Mouse (Mus musculus): ENCODE measurements at regions not wholly inside any gene's neighbourhood (a gene's known extent, or its start where the extent isn't known, plus 50 kb on each side); places are given as distances from the start of the nearest gene placed in this dataset.

GRCm38 (mm10) chr13:59905488-59905887, 82.5 kb upstream of the Tut7 start:
- no peak for TF ChIP-seq POLR2A (IDR thresholded peaks at IDR 0.05; ENCODE audit: insufficient read depth, low read depth, low read length)
- no peak for TF ChIP-seq EP300 (IDR thresholded peaks at IDR 0.05; ENCODE audit: insufficient read depth, low read depth, low read length)
- no peak for TF ChIP-seq CTCF (IDR thresholded peaks at IDR 0.05)

Data from heart, adult 2 months (tissue).